Mouse (Mus musculus) large intestine, adult 2 months (tissue): ENCODE results near the gene Dqx1. TPM values are rescaled to one million over a fixed set of nuclear protein-coding genes. Genes with fewer than 3 reads are reported as not detected.

Experiments used
- DNase-seq: peaks from one replicate; pipeline ENCODE4 v3.0.0-alpha.2; 2012; ENCODE audit warnings: low read depth, low spot score
- WGBS: fragments of 180-500 bp; shearing (Covaris S2); methylation state at CpG from one replicate; pipeline ENCODE4 v1.1.7; 2018; 5-methylcytosine and 5-hydroxymethylcytosine counted together
- polyA plus RNA-seq: library from polyadenylated mRNA; depleted of rRNA; stranded (reverse); fragments of >200 nt; gene quantifications from 2 replicates; pipeline ENCODE4 v1.2.3, GENCODE M21; 2012; rRNA removed

Dqx1 gene
- 35.3 and 57.3 TPM in 2 replicates for polyA plus RNA-seq

DNA sequence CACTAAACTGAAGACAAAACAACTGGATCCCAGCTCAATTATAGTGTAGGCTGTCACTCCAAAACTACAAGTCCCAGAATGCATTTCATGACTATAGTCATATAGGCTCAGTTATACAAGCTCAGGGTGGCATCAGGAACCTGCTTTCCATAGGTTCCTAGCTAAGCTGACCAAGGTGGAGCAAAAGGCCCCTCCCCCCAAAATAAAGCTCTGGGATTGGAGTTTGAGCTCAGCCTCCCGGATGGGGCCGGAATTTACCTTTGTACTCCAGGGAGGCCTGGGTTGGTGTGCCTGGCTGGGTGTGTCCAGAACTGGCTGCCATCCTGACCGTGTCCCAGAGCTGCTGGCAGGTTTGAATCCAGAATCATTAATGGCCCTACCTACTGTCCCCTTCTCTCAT, at the start of gene Dqx1:
Gene Dqx1, plus strand, starts transcription at position 55 of the 400 bp plus-strand sequence.
- DNase-seq: peak; percentile 94
- WGBS: 29% methylated on average over 3 of the region's 3 CpGs

DNA sequence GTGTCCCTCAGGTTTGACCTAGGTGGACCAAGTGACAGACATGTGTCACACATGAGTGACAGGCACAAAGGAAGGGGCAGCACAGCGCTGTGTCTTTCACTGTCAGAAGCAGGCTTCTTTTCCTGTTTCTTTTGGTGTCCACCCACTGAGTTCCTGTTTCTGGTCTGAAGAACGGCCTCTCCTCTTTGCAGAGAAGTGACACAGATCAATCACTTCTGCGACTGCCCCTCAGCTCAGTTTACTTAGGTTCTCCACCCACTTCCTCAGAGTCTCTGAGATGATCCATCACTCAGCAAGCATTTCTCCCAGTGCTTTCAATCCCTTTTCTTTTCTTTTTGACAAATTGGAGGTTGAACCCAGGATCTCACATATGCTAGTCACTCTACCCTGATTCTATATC, 49.0 kb upstream of the Dqx1 start:
- 56% methylated on average over 3 of the region's 3 CpGs for whole genome bisulfite sequencing
- DNase-seq: no peak

DNA sequence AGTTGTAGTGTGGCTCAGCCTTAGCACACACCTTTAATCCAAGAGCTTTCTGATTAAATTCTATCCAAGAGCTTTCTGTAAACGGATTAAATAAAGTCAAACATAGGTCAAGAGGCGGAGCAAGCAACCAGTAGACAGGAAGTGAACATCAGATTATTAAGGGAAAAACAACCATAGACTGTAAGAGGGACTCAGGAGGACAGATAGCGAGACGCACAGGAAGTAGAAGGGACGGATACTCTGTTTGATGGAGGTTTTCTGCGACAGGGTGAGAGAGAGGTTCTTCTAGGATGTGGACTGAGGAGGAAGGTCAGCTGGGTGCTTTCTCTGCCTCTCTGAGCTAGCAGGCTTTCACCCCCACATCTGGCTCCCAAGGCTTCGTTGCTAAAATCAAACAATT, 47.6 kb upstream of the Dqx1 start:
- 59% methylated on average over 7 of the region's 7 CpGs for WGBS
- no peak for DNase-seq

DNA sequence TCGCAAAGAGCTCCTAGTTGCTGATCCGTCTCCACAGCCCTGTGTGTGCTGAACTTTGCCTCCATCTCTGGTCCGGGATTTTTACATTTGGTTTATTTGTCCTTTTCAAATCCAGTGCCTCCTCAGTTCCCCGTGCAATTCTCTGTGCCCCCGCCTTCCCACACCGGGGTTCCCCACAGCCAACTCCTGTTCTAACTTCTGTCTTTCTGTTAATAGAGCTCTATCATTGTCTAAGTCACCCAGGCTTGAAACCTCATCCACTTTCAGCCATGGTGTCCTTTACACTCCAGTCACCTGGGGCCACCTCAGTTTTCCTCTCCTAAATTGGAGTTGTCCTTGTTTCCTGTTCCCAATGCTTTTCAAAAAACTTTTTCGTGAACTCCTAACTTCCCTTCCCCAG, 46.4 kb upstream of the Dqx1 start:
- DNase-seq: no peak
- WGBS: 71% methylated on average over 7 of the region's 7 CpGs

DNA sequence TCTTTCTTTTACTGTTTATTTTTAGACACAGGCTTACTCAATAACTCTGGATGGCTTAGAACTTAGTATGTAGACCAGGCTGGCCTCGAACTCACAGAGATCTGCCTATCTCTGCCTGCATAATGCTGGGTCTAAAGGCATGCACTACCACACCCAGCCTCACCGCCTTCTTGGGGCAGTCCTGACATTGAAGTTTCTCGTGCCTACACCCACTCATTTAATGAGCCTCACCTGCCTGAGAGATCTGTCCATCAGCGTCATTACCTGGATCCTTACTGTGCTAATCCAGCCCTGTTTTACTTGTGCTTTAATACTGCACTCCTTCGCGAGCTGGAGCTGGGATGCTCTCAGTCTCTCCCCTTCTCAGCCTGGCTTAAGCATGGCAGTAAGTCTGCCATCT, 45.9 kb upstream of the Dqx1 start:
- DNase-seq: no peak
- whole genome bisulfite sequencing: 45% methylated on average over 6 of the region's 6 CpGs

DNA sequence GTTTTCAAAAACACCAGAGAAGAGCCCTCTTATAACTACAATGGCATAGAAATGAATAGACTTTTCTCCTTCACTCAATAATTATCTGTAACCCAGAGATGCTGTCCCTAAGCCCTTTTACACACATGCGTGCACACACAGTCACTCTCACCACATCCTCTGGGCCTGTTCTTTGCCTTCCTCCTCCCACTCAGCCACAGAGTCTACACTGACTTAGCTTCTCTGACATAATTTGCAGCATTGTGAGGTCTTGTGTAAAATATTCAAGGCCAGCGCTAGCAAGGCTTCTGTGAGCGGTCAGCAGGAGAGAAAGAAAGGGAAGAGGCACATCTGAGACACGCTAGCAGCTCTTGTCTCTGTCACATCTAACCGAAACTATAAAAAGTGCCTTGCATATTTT, 44.2 kb upstream of the Dqx1 start:
- WGBS: 76% methylated on average over 5 of the region's 5 CpGs
- DNase-seq: no peak

DNA sequence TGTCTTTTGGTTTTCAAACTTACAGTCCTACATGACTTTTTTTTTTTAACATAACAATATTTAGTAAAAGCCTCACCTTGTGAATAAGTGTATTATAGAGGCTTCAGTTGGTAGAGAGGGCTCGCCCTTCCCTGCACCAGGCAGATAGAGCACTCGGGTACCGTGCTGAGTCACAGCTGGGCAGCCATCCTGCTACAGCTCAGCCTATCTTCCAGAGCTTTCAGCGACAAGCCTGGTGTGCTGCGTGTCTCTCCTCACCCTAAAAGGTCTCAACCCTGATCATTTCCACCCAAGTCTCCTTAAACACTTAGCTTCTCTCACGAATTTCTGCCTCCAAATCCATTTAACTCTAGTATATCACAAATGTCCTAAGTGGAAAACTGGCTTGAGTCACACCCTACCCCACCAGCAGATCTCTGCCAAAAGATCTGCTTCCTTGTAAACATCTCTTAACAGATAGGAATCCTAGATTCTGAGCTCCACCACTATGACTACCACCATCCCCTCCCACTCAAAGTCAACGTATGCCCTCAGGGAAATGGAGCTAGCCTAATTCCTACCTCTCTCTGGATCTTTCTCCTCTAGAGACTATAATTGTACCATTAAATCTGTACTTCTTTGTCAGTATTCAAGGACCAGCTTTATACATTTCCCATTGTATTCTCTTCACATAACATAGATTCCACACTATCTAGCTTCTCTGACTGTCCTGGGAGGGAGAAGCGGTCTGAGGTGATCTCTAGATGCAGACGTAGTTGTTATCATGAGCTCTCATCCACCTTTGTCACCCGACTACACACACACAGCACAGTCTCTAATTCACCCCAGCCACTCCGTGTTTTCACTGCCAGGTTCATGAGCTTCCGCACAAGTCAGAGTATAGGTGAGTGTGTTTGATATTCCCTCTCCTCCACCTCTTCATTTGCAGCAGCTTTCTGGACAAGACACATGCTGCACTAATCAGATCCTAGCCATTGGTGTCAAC, 42.9 kb upstream of the Dqx1 start:
- whole genome bisulfite sequencing: 37% methylated on average over 12 of the region's 12 CpGs
- DNase-seq: no peak

DNA sequence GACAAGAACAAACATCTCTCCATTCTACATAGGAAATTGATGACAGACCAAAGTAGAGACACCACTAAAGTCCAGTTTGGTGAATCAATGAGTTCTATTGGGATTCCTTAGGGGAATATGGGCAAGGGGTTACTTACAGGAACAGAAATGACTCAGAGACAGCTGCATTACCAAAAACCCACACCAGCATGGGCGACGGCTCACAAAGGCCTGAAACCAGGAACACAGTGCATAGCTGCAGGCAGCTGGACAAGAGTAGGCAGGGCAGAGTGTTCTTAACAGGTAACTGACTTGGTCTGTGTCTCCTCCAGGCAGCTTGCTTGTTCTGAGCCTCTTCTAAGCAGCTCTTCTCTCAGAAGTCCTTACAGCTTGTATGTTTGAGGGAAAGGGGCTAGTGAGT, 41.9 kb upstream of the Dqx1 start:
- DNase-seq: no peak
- 84% methylated on average over 2 of the region's 2 CpGs for WGBS

DNA sequence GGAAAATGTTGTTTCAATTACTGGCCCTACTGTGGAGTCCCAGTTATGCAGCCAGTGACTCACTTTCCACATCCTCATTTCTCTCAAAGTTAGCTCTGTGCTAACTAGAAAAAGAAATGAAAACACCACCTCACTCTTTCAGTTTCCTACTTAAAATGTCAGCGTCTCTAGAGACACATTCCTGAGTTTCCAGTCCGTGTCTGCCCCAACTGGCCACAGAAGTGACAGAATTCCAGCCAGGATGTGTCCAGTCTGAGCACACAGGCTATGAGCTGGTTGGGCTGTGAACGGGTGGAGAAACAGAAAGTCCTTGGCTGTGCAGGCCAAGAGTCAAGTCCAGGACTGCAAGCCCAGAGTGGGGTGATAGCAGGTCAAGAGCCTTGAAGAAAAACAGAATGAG, 40.5 kb upstream of the Dqx1 start:
- DNase-seq: no peak

DNA sequence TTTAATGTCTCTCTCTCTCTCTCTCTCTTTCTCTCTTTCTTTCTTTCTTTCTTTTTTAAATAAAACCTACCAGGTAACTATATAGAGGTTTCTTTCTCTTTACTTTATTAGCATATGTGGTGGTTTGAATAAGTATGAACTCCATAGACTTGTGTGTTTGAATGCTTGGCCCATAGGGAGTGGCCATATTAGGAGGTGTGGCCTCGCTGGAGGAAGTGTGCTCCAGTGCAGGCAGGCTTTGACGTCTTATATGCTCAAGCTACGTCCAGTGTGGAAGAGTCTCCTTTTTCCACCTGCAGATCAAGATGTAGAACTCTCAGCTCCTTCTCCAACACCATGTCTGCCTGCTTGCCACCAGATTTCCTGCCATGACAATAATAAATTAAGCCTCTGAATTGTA, 38.6 kb upstream of the Dqx1 start:
- WGBS: 74% methylated on average over 3 of the region's 3 CpGs

More for the DNA sequence above, 40.5 kb upstream of the Dqx1 start:
- WGBS: 30% methylated on average over 3 of the region's 3 CpGs

DNA sequence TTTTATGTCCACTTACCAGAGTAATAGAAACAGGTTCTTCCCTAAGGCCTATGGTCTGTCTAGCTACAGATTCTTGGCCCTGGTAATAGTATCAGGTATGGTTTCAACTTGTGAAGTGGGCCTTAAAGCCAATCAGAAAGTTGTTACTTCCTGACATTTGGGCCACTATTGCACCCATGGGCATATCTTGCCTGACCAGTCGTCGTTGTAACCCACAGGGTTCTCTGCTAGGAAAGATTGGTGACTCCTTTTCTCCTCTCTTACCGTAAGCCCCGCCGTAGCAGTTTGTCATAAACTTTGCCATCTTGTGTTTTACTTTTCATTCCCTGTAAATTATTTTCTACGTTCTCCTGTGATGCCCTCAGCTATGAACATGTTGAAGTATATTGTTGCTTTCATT, 37.5 kb upstream of the Dqx1 start:
- WGBS: 89% methylated on average over 6 of the region's 6 CpGs
- no peak for DNase-seq

More for the DNA sequence above, 38.6 kb upstream of the Dqx1 start:
- DNase-seq: no peak

DNA sequence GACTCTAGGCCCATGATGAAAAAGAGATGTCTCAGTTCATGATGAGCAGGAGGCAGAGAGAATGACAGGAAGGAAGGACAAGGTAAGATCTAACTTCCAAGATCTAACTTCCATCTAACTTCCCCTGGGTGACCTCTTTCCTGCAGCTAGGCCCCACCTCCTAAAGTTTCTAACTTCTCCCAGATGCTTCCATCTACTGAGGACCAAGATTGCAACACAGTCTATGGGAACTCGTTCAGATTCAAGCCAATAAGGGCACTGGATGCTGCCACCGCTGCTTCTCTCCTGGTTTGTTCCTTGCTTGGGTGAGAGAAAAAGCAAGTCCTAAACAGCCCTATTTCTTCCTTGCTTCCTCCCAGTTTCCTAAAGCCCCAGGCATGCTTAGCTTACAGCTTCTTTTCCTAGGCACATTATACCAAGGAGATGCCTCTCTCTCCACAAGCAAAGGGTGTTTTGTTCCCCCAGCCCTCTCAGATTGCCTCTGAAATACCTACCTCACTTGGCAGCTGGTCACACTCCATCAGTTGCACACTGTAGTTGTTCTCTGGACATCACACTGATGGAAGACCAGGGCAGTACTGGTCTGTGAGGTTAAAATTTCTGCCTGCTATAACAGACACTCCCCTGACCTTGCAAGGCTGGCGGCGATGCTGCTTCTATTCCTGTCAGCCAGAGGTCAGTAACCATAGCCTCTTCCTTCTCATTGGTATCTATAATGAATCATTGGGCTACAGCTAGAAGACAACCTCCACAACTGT, 36.6 kb upstream of the Dqx1 start:
- 77% methylated on average over 4 of the region's 4 CpGs for WGBS
- DNase-seq: no peak

DNA sequence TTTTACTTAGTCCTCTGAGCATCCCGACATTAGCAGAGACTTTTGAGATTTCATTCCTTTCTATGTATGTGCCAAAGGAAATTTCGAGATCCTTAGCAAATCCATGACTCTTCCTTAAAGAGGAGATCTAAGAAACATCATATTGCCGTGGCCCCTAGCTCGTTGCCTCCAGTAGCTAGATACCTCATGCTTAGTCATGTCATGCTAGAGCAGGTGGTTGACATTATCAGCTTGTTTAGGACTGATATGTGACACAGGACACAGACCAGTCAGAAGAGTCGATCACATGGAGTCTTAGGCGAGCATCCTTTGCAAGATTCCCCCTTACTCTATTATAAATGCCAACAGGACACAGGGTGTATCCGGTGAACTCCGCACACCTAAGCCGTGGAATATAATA, 34.6 kb upstream of the Dqx1 start:
- 87% methylated on average over 9 of the region's 9 CpGs for WGBS
- DNase-seq: no peak

DNA sequence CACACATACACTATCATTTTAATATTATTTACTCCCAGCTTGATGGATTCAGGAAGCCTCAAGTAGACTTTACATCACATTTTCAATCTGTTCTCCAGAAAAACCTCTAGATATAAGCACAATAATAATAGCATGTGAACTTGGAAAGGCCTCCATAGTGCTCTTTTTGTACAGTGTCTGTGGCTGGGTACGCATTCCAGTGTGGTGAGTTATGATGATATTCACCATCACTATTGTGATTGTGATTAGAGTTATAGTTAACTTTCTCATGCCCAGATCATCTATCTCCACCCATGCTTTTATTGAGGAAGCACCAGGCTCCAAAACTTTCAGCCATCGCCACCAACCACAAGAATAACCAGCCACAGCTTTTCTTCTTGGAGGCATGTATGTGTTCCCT, 33.9 kb upstream of the Dqx1 start:
- WGBS: 59% methylated on average over 2 of the region's 2 CpGs
- DNase-seq: no peak

DNA sequence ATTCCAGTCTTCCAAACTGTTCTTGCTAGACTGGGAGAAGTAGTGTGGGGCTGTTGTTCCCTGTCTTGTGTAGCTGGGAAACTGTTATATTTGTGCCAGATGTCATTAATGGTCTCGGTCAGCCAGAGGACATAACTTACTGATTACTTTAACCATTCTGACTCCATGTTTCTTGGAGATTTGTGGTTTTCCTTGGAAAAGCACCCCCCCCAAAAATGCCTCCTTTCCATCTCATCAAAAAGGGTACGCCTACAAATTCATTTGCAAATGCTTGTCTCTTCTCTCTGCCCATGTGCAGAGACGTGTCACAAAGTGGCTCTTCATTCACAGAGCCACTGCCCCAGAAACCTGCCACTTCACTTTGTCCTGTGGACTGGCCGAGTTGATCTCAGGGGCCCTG, 33.2 kb upstream of the Dqx1 start:
- 75% methylated on average over 4 of the region's 4 CpGs for whole genome bisulfite sequencing
- DNase-seq: no peak

DNA sequence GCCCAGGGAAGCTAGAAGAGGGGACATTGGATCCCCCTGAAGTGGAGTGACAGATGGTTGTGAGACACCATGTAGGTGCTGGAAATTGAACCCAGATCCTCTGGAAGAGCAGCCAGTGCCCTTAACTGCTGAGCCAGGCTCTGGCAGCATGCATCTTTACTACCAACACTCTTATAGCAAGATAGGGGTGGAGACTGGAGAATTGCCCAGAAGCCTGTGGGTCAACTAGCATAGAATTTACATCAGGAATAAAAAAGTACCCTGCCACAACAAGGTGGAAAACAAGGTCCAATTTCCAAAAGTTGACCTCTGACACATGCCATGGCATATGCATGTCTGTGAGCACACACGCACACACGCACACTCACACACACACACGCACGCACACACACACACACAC, 32.4 kb upstream of the Dqx1 start:
- 89% methylated on average over 4 of the region's 4 CpGs for WGBS
- DNase-seq: no peak

DNA sequence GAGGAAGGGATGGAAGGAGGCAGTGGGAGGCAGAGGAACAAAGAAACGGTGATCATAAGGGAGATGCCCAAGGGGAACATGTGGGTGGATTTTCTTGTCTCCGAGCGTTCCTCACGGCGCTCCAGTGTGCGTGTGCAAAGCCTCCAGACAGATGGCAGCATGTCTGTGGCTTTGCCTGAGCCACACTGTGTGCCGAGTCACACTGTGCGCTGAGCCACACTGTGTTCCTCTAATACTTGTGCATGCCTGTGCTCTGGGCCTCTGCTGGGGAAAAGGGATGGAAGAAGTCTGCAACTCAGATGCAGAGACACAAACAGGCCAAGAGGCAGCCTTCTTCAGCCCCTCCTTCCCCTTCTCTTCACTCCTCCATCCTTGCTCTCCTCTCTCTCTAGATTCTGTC, 30.4 kb upstream of the Dqx1 start:
- 80% methylated on average over 8 of the region's 8 CpGs for WGBS
- DNase-seq: no peak

DNA sequence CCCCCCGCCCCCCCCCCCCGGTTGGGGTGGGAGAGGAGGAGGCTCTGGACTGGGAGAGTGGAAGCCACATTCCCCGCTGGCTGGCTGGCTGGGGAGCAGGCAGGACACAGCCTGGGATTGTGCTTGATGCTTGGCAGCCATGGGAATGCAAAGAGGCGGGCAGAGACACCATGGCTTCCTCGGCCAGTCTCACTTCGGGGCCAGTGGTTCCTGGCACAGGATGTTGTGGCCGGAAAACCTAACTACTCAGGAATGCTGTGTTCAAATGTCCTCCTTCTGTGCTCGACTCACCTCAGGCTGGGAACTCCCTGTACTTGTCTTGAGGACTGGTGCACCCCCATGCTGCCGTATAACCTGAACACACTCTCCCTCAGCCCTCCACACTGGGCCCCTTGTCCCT, 29.9 kb upstream of the Dqx1 start:
- DNase-seq: no peak
- WGBS: 54% methylated on average over 8 of the region's 9 CpGs

DNA sequence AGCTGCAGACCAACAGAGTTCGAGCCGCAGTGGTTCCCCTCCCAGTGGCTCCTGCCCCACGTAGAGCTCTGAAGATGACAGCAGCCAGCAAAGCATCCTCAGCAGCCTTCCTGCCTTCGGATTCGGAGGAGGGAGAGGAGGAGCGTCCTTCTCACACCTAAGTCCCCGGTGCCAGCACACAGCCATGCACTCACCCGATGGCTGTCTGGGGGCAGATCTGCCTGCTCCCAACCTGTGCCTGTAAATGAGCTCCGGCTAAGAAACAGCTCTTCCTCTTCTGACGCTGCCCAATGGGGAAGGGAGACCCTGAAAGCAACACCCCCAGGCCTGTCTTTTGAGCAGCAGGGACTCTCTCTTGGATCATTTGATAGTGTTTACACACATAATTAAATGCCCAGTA, 27.9 kb upstream of the Dqx1 start:
- DNase-seq: no peak
- WGBS: 74% methylated on average over 10 of the region's 10 CpGs

DNA sequence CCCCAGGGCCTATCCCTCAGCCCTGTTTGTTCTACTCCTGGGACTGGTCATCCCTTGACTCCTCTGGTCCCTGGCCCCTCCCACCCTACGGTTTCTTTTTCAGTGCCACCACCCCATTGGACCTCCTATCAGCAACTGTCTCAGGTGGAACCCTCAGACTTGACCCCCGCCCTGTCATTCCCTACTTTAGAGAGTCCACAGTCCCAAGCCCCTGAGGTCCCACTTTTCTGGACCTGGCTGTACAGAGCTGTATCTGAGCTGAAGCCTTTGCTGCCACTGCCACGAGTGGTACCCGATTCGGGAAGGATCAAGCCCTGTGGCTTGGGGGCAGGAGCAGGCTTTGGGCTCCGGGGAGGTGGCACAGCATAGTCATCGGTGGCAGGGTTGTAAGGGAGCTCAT, 26.5 kb upstream of the Dqx1 start:
- 86% methylated on average over 7 of the region's 7 CpGs for WGBS
- no peak for DNase-seq
